Mouse (Mus musculus): ENCODE measurements around the gene Adamts9. TPM values are rescaled to one million over a fixed set of nuclear protein-coding genes. Genes with fewer than 3 reads are reported as not detected.

Adamts9 gene
- 1 to 10 TPM; 1.5 to 3.0 (median 2.1) TPM for total RNA-seq (2022)

- DNase-seq (ENCODE audit: low spot score in 2 of 2), result peak; percentile 70 to 80
These were observed at the start of gene Adamts9 for GRCm38 (mm10) chr6:92943057-92943781. Adamts9 (minus strand) TSS chr6:92943492.

- no peak for DNase-seq (ENCODE audit: low spot score in 2 of 2)
These were observed 48.3 kb upstream of the Adamts9 start for GRCm38 (mm10) chr6:92991616-92992015.

- no peak for DNase-seq (ENCODE audit: low spot score in 2 of 2)
These were observed 45.3 kb upstream of the Adamts9 start for GRCm38 (mm10) chr6:92988620-92988998.

GRCm38 (mm10) chr6:92987846-92988619, 44.7 kb upstream of the Adamts9 start:
- no peak for DNase-seq (ENCODE audit: low spot score in 2 of 2)

- DNase-seq (ENCODE audit: low spot score in 2 of 2), result no peak
These were observed 44.1 kb upstream of the Adamts9 start for GRCm38 (mm10) chr6:92987366-92987765.

- no peak for DNase-seq (ENCODE audit: low spot score in 2 of 2)
These were observed 40.1 kb upstream of the Adamts9 start for GRCm38 (mm10) chr6:92983421-92983820.

- no peak for DNase-seq (ENCODE audit: low spot score in 2 of 2)
These were observed 38.3 kb upstream of the Adamts9 start for GRCm38 (mm10) chr6:92981451-92982186.

GRCm38 (mm10) chr6:92973340-92973739, 30.0 kb upstream of the Adamts9 start:
- DNase-seq (ENCODE audit: low spot score in 2 of 2), result no peak

- no peak for DNase-seq (ENCODE audit: low spot score in 2 of 2)
These were observed 25.4 kb upstream of the Adamts9 start for GRCm38 (mm10) chr6:92968718-92969117.

GRCm38 (mm10) chr6:92968216-92968615, 24.9 kb upstream of the Adamts9 start:
- DNase-seq (ENCODE audit: low spot score in 2 of 2), result no peak

GRCm38 (mm10) chr6:92962966-92963365, 19.7 kb upstream of the Adamts9 start:
- no peak for DNase-seq (ENCODE audit: low spot score in 2 of 2)

GRCm38 (mm10) chr6:92960997-92961396, 17.7 kb upstream of the Adamts9 start:
- no peak for DNase-seq (ENCODE audit: low spot score in 2 of 2)

- DNase-seq (ENCODE audit: low spot score in 2 of 2), result no peak
These were observed 16.1 kb upstream of the Adamts9 start for GRCm38 (mm10) chr6:92959416-92959815.

- DNase-seq (ENCODE audit: low spot score in 2 of 2), result no peak
These were observed 4.2 kb upstream of the Adamts9 start for GRCm38 (mm10) chr6:92947337-92948042.

GRCm38 (mm10) chr6:92944711-92945110, 1.4 kb upstream of the Adamts9 start:
- no peak for DNase-seq (ENCODE audit: low spot score in 2 of 2)

GRCm38 (mm10) chr6:92944048-92944685, 875 bp upstream of the Adamts9 start:
- no peak for DNase-seq (ENCODE audit: low spot score in 2 of 2)

- DNase-seq (ENCODE audit: low spot score in 2 of 2), result no peak
These were observed 1.4 kb downstream of the Adamts9 start for GRCm38 (mm10) chr6:92941756-92942420.

GRCm38 (mm10) chr6:92941281-92941731, 2.0 kb downstream of the Adamts9 start:
- peak; percentile 76 to 84 for DNase-seq (ENCODE audit: low spot score in 2 of 2)

GRCm38 (mm10) chr6:92940191-92941131, 2.8 kb downstream of the Adamts9 start:
- DNase-seq (ENCODE audit: low spot score in 2 of 2), result peak; percentile 12 to 30

Data from gastrocnemius, adult 8-10 months (tissue).